Mouse (Mus musculus) CD4-positive, CD25-positive, alpha-beta regulatory T cell, adult 2 months (primary cell): ENCODE data around the gene Sf3a2.
"Not testable (repeated sequence)": the region's sequence is repeated elsewhere in the genome, so short reads cannot be mapped to it uniquely, and the experiment has no call there.

ENCODE experiments used
- DNase-seq: peaks from one replicate; pipeline ENCODE4 v3.0.0-alpha.2; 2012; ENCODE audit warnings: low read depth, low spot score

Sf3a2 gene

DNA sequence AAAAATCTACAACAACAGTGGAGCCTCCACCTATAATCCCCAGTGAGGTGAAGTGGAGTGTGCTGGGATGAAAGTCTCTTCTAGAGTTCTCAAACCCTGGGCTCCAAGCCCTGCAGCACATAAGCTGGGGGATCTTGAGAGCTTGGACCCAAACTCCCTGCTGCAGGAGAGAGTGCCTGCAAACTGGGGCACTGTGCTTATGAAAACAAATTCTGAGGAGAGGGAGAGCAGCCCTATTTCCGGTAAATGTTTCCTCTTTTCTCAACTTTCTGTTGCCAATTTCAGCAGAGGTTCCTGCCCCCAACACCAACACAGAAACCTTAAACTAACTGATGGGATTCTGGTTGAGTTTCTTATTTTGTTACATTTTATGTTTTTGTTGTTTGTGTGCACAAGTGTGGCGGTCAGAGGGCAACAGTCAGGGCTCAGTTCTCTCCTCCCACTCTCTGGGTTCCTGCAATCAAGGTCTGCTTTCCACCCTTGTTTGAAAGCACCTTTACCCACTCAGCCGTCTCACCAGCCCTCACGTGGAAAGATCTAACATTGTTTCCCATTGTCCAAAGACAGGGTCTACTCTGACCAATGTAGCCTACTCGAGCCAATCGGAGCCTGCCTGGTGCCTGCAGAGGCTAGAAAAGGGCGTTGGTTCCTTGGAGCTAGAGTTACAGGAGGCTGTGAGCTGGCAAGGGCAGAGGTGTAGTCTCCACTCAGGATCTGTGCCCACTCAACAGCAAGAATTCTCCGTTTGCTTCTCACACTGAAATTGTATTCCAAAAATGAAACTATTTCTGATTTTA is 26.0 kb downstream of the Sf3a2 start:
- peak; percentile 47 for DNase-seq

DNA sequence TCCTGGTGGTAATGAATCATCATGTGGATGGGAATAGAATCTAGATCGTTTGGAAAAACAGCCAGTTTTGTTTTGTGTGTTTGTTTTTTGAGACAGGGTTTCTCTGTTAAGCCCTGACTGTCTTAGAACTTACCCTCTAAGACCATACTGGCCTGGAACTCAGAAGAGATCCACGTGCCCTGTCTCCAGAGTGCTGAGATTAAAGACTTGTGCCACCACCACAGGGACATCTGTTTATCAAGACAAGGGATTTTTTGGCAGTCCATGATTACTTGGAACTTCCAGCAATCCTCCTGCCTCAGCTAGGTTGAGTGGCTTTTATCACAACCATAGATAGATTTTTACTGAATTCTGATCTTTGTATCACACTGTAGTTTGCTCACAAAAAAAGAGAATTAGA is 26.8 kb downstream of the Sf3a2 start:
- no peak for DNase-seq

DNA sequence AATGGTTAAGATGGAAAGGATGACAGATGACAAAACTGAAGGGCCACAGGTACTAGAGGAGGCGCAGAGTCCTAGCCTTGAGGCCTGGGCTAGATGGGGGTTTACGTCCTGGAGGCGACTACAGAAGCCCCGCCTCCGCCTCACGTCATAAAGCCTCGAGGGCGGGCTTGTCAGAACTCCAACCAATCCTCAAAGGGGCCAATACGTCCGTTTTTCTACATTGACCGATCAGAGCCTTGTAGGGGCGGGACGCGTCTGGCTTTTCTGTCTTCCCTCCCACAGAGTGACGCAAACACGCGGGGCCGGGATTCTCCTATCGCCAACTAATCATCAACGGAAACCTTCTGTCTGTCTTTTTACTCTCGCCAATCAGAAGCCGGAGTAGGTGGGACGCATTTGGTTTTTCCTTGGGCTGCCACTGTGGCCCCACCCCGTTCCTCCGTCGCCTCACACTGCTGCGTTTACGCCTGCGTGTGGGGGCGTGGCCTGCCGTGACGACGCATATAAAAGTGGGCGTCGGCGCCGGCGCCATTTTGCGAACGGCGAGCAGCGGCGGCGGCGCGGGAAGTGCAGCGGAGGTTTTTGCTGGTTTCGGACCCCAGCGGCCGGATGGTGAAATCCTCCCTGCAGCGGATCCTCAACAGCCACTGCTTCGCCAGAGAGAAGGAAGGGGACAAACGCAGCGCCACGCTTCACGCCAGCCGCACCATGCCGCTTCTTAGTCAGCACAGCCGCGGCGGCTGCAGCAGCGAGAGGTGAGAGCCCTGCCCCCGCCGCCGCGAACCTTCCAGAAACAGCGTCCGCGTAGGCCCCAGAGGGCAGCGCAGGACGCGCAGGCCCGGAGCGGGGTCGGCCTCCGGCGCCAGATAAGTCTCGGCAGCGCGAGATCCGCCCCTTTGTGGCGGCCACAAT is 28.4 kb downstream of the Sf3a2 start, which contains the start of gene Oaz1:
Gene Oaz1, plus strand, starts transcription at position 506 of the 912 bp plus-strand sequence.
- DNase-seq: peak; percentile 99

DNA sequence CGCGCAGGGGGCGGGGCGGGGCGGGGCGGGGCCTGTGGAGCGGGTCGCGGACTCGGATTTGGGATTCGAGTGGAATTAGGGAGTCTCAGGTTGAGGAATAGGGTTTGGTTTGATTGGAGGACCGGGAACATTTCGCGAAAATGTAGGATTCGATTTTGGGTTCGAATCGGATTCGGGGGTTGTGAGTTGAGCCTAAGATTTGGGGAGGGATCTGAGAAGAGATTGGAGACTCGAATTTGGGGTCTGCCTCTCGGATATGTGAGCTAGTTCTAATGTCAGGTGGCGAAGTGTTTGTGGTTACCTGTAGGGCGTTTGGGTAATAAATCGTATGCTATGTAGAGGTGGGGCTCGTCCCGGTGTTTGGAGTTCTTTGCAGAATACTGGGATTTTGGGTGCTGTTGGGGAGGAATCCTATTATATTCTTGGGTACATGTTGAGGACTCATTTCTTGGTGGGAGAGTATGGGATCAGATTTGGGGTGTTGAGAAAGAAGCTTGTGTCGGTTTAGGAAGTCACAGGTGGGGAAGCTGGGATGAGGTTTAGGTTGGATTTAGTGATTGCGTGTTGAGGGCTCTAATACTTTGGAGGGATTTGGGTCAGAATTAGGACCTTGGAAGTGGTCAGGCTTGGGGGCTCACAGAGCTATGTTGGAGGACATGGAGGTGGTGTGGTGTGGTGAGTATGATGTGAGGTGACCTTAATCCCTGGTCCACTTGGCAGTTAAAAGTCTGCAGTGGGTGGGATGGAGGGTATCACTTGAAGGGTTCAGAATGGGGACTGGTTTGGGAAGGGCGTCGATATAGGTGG is 29.3 kb downstream of the Sf3a2 start:
- no peak for DNase-seq

DNA sequence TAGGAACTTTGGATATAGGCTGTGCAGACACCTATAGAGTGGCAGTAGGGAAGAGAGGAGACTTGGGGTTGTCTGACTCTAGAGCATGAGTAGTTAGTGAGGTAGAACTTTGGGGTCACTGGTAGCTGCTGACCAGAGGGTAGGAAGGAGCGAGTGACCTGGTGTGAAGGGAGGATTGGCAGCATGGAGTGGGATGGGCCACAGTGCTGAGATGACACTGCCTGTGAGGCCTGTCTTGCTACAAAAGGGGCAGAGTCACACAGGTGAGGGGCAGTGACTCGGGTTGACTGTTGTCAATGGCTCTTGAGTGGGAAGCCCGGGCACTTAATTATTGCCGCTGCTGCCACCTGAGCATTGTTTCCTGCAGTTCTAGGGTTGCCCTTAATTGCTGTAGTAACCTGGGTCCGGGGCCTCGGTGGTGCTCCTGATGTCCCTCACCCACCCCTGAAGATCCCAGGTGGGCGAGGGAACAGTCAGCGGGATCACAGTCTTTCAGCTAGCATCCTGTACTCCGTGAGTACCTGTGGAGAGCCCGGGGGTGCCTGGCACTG is 29.9 kb downstream of the Sf3a2 start:
- no peak for DNase-seq

DNA sequence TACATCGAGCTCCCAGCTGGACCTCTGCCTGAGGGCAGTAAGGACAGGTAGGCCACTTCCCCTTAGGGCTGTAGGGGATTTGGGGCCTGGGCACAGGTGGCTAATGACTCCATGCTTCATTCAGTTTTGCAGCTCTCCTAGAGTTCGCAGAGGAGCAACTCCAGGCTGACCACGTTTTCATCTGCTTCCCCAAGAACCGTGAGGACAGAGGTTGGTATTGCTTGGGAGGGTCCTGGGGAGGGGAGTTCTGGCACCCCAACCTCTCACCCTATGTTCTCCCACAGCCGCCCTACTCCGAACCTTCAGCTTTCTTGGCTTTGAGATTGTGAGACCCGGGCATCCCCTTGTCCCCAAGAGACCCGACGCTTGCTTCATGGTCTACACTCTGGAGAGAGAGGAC is 30.6 kb downstream of the Sf3a2 start:
- not testable (repeated sequence) for DNase-seq

DNA sequence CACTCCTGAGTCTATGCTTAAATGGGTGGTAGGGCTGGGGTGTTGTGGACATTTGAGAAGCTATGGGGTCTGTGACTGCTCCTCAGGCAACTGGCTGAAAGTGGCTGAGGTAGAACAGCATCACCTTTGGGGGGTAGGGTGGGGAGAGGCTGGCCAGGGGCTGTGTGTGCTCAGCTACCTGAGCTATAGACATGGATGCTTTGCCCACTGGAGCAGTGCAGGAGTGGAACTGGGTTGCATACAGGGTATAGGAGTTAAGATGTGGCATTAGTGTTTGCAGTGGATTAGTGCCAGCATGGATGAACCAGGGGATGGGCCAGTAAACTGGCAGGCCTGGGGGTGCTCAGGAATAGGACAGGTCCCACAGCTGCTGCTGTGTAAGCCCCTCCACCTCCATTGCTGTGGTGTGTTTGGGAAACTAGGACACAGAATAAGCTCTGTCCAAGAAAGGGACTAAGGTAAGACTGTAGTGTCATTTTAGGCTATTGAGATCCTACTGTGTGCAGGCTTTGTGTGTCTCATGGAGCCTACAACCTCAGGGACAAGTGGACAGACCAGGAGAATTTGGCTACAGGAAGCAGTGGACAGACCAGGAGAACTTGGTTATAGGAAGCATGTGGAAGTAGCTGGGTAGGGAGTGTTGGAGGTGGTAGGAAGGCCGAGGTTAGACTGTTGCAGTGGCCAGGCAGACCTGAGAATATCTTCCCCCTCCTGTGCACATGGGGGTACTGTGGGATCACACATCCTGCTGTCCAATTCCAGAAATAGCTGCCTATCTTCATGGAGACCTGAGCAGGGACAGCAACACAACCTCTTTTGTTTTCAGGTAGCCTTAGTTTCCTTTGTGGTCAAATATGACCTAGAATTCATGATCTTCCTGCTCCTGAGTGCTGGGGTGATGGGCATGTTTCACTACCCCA is 31.6 kb downstream of the Sf3a2 start:
- no peak for DNase-seq

DNA sequence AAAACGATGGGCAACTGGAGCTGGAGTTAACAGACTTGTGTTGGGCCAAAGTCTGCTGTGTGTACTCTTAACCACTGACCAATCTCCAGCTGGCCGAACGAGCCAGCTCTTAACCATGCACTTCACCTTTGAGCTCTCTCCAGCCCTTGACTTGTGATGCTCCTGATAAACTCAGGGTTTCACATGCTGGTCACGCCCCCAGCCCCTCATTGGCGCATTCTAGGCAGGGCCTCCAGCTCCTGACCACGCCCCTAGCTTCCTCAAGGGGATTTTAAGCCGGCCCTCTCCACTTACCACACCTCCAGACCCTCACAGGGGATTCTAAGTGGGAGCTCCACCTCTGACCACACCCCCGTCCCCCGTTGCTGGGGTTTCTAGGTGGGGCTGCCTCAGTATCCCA is 33.1 kb downstream of the Sf3a2 start:
- peak; percentile 52 for DNase-seq

DNA sequence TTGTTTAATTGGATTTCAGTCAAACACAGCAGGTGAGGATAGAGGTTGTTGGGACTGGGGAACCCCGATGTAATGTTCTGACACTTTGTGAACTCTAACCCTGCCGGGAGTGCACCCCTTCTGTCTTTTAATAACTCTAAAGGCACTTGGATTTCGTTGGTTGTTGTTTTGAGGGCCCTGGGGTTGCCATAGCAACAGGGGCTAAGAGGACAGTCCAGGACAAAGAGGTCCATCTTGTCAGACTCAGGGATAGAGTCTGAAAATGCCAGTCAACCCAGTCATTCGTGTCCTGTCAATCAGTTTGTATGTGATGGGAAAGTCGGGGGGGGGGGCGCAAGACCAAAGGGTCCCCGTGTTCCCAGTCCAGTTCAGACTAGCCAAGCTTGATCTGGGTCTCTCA is 34.8 kb downstream of the Sf3a2 start:
- no peak for DNase-seq

DNA sequence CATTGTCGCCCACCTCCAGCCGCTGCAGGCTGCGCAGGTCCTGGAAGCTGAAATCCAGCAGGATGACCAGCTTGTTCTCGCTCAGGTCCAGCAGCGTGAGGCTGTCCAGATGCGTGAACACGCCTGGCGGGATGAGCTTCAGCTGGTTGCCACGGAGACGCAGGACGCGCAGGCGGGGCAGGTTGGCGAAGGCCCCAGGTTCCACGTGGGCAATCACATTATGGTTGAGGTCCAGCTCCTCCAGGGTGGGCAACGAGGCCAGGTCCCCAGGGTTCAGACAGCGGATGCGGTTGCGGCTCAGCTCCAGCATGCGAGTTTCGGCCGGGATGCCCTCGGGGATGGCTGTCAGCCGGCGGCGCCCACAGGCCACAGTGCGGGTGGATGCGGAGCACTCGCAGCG is 37.6 kb downstream of the Sf3a2 start:
- no peak for DNase-seq

DNA sequence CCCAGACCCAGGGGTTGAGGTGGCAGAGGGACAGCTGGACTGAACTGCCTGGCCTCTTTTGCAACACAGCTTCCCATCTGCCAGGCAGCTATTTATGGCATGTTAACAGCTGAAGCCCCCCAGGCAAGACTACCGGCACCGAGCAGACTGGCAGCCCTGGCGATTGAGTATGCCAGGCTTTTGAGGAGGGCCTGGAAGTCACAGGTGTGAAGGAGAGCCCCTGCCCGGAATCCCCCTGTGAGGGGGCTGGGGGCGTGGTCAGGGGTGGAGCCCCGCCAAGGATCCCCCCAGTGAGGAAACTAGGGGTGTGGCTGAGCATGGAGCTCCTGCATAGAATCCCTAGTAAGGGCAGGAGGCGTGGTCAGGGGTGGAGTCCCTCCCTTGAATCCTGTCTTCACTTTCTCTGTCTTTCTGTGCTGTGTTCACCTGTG is 39.0 kb downstream of the Sf3a2 start:
- DNase-seq: no peak

DNA sequence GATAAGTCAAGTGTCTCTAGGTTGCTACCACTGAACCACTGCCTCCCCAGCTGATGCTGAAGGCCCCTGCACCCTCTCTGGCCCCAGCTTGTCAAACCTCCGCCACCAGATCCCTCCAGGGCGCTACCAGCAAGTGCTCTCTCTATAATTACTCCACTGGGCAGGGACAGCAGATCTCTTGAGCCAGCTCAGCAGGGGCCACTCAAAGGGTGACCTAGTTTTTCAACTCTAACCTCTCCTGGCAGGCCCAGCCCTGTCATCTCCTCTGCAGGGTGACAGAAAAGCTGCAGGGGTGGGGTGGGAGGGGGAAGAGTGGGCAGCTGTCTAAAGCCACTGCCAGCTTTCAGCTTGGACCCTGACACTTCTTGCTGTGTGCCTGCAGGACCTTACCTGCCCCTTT is 39.8 kb downstream of the Sf3a2 start:
- DNase-seq: no peak

DNA sequence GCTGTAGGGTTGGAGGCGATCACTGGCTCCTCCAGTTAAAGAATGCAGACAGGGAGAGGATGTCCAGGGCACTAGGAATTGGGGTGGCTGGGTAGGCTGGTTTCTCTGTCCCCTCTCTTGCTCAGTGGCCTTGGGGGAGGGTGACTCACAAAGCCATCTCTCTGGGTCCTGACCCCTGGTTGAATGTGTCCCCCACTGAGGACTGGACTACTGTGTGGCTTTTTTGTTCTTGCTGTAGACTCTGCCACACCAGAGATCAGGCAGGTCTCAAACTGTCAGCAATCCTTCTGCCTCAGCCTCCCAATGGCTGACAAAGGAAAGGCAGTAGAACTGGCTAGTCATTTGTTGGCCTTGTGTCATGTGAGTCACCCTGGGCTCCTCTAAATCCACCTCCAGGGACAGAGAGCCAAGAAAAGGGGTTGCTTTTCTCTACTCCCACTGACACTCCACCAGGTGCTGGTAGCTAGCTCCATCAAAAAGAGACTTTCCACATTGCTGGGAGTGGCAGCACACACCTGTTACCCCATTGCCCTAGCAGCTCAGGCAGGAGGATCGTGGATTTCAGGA is 40.4 kb downstream of the Sf3a2 start:
- no peak for DNase-seq

DNA sequence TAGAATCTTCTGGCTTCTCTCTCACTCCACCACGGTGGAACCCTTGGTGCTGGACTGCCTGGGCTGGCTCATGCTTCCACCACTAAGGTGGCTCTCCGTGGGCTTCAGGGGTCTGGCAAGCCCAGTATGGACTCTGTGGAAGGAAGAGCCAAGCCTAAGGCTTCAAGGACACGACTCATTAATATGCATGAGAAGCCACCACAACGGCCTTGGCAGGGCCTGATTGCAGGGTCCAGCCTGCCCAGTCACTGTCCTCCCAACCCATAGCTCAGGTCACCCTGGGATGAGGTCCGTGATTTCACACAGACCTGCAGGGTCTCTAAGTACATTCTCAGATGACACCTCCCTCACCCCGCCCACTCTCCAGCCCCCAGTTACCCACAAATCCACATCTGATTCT is 41.9 kb downstream of the Sf3a2 start:
- DNase-seq: no peak

DNA sequence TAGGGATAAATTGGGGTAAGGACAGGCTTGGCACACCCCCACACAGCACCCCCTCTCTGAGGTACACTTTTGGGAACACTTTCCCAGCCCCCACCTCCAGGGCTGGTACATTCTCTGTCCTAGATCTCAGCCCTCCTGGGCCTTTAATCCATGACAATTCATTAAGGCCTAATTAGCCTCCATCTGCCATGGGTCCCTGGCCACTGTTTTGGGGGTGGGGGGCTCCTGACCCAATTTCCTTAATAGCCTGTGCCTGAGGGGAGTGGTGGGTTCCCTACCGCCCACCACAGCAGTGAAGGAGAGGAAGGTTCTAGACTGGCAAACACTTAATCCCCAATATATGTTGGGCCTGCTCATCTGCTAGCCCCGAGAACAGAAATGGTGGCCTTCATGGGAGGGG is 43.7 kb downstream of the Sf3a2 start:
- DNase-seq: no peak

DNA sequence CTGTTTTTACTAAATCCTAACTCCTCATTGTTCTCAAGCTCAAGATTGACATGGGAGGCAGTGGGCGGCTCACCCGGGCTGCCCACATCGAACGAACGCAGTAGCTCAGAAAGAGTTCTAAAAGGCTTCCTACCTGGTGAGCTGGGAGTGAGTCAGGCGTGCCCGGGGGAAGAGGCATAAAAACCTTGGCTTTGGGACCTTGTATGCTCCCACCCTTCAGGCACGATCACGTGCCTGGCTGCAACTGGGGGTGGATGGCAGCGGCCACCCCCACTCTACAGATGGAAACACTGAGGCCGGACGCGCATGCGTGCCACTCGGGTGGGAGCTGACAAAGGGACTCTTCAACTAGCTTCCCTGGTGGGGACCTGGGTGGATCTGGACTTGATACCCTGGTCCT is 44.3 kb downstream of the Sf3a2 start:
- no peak for DNase-seq

DNA sequence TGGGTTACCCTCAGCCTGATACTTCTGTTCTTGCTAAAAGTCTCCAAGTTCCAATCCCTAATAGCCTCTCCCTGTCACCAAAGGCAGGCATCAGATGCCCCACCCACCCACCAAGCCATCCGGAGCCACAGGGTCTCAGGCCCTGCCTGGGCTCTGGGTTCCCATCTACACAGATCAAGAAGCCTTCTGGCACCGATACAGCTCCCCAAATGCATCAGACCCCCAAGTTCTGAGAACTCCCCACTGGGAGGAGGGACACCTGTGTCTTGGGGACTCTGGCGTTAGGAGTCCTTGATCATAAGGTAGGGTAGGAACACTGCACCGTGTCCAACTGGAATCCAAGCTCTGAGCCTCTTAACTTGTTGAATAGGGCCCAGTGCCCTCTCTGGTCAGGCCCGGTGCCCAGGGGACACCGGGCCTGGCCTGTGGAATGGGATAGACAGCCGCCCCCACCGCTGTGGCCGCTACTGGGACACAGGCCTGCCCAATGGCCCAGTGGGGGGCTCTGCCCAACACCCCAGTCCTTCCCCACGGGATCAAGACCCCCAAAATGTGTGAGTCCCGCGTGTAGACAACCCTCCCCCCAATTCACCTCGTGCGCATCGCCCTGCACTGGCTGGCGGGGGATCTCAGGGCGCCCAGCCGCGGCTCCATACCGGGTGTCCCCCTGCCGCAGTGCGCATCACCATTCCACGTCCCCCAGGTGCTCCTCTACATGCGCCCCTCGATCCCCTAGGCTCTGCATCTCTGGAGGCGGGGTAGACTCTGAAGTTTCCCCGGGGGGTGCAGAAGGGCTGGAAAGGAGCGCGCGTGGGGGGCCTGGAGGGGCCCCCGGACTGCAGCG is 45.3 kb downstream of the Sf3a2 start:
- DNase-seq: no peak

DNA sequence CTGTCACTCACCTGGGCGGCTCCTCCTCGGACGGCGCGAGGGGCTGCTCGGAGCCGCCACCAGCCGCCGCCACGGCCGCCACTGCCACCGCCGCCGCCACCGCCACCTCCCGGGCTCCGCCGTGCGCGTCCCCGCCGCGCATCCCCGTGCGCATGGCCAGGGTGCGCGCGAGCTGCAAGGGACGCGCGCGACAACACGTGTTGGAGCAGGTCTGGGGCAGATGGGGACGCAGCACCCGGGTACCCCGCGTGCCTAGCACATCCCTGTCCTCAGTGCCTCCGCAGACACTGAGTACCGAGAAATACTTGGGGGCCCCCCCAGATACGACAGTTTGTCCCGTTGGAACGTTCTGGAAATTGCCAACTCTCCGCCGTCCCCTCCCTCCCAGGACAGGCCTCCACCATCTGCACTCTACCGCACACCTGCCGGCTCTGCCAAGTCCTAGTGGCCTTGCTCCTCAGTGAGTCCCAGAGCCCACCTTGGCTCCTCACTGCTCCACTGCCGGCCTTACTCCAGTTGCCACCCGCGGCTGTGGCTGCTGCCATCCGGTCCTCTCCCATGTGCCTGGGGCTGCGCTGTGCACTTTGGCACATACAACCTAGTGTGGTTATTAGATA is 46.0 kb downstream of the Sf3a2 start, which contains the start of gene Lingo3:
Gene Lingo3, minus strand, starts transcription at position 109 of the 617 bp plus-strand sequence.
- DNase-seq: no peak
